Mouse (Mus musculus) c-Kit-positive CD71-negative TER-119-negative erythroid progenitor cells, embryonic 14.5 days (primary cell): ENCODE results near the gene Hyal4.

Experiments used
- DNase-seq: peaks from one replicate; pipeline ENCODE4 v3.0.0-alpha.2; 2013; ENCODE audit warnings: low read depth

The Hyal4 gene

GRCm38 (mm10) chr6:24748029-24748428 is at the start of gene Hyal4:
Gene Hyal4, plus strand, starts transcription at chr6:24748329.
- DNase-seq: no peak

DNA sequence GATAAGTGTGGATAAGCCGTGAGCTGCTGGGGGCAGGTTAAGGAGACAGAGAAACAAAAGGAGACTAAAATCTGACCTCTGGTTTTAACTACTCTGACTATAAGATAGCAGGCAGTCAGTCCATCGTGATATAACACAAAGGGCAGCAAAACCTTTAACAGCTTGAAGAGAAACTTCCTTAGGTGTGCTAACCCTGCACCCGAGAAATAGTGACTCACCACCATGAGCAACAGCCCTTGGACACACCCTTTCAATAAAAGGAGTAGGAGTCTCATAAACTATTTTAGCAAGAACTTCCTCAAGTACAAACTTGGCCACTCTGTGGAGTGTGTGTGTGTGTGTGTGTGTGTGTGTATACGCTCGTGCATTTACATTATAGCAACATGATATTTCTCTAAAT is 41.0 kb upstream of the Hyal4 start:
- no peak for DNase-seq

GRCm38 (mm10) chr6:24707499-24707898 is 40.6 kb upstream of the Hyal4 start:
- DNase-seq: no peak

DNA sequence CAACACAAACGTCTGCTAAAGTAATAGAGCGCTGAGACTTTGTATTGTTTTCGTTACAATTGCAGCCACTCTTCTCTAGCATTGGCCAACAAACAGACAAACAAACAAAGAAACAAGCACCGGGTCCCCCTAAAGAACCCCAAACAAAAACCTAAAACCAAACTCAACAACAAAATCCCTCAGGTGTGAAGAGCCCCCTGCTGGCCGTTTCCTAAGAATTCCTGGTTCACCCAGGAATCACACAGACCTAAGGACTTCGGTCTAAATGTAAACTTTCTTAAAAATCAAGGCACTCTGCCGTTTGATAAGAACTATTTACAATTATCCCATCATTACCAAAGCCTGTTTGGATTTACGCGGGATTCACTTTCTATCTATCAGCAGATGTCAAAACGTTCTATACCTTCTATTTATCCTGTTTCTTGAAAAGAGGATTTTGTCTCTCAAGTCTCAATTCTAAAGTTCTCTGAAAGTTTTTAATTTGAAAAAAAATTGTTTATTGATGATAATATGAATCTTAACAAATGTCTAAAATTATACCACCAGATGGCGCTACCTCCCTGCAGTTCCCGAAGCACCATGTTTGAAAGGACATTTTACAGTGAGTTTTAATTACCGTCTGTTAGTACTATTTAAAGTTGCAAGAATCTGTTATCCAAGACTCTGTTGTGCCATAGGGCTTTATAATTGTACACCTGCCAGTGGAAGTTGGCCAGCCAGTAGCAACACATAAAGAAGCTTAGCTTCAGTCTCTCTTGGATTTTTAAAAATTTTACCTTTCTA is 26.6 kb upstream of the Hyal4 start:
- DNase-seq: peak; percentile 14

- no peak for DNase-seq
Observed at GRCm38 (mm10) chr6:24728130-24728529, 20.0 kb upstream of the Hyal4 start.

- no peak for DNase-seq
Observed at GRCm38 (mm10) chr6:24732945-24733344, 15.2 kb upstream of the Hyal4 start, which contains the start of gene Hyal6. Gene Hyal6, plus strand, starts transcription at chr6:24733245.

GRCm38 (mm10) chr6:24734565-24734964 is 13.6 kb upstream of the Hyal4 start:
- no peak for DNase-seq

- DNase-seq: no peak
Observed at GRCm38 (mm10) chr6:24759281-24759680, 11.2 kb downstream of the Hyal4 start.

DNA sequence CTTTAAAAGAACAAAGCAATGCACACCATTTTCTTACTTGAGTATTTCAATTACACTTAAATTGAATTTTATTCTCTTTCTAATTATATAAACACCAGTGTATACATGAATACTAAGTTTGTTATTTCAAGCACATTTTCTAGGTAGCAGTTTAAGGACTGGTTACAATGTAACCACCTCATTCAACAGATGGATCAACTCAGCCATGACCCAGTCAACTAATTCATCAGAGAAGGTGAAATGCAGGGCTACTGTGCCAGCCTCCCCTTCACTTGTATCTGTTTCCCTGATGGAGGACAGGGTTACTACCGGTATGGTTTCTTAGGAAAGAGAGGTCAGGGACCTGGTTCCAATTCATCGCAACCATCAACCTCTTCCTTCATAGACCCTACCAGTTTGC is 18.1 kb downstream of the Hyal4 start:
- no peak for DNase-seq

DNA sequence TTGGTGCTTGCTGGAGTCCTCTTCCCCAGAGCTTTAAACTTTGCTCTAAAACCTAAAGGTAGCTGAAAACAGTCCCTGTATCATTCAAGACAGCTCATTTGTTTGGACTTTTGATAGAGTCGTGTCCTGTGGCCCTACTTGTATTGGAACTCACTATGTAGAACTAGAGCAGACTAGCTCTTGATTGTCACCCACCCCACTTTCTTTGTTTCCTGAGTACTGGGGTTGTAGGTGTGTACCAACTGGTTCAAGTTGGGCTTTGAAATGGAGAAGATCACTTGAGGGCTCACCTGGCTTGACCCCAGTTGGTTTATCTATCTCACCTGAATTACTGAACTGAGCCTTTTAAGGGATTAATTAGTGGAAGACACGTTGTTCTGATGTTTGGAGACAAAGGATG is 31.1 kb downstream of the Hyal4 start:
- no peak for DNase-seq

GRCm38 (mm10) chr6:24790888-24791287 is 42.8 kb downstream of the Hyal4 start, which contains the start of gene Spam1:
Gene Spam1, plus strand, starts transcription at chr6:24791188.
- no peak for DNase-seq
